12 mouse cellular contexts compared by ENCODE assay signal in the genomic region with DNA sequence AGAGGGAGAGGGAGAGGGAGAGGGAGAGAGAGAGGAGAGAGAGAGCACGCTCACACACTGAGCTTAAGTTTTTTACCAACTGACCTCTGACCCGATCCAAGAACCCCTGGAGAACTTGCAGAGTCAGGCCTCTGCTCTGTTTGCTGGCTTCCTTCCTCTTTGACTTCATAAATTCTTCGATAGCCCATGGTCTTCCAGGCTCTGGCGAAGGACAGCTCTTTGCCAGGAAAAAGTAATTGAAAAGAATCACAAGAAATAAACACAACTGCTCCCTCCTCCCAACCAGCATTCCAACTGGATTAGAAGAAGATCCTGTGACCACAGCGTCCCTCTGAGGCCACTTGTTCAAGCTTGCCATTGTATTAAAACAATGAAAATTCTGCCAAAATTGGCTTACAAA.
DNase-seq lines count a peak whose midpoint lies in the region; ATAC-seq and TF ChIP-seq lines count a peak whose summit lies in the region.
"Had no signal": no experiment of that assay in that cellular context is flagged by ENCODE, and none has a peak within 500 bp of the region (broad histone marks: within the 10 kb centered on the region; RNA-seq: fewer than 3 reads in every experiment).

No protein-coding gene starts in this region.

- 0 out of 2 replicates have a peak, but pooled peaks cover 11% of the 10 kb centered on the region for H3K4me1 ChIP-seq in forebrain, postnatal 0 days (ENCODE audit: insufficient read depth)
- H3K4me1 ChIP-seq in forebrain, embryonic 13.5 days: peaks cover 30% of the 10 kb centered on the region
- no peaks in the 10 kb centered on the region for H3K4me1 ChIP-seq in kidney, adult 2 months (ENCODE audit: control insufficient read depth, insufficient read depth, low read length)
- H3K4me1 ChIP-seq: liver, embryonic 15.5 days had no signal

- no peaks in the 10 kb centered on the region for H3K36me3 ChIP-seq in forebrain, postnatal 0 days (ENCODE audit: insufficient read depth)
- no peaks in the 10 kb centered on the region for H3K36me3 ChIP-seq in forebrain, embryonic 13.5 days (ENCODE audit: poor library complexity, severe bottlenecking)
- no peaks in the 10 kb centered on the region for H3K36me3 ChIP-seq in kidney, adult 2 months (ENCODE audit: control insufficient read depth, insufficient read depth, low read length)
- H3K36me3 ChIP-seq: forebrain, embryonic 12.5 days; G1E; heart, embryonic 10.5 days; liver, embryonic 15.5 days had no signal

- ATAC-seq in forebrain, postnatal 0 days: no peak
- no peak for ATAC-seq in forebrain, embryonic 13.5 days

- no peak overlapping the region for H3K9ac ChIP-seq in forebrain, postnatal 0 days
- no peak overlapping the region for H3K9ac ChIP-seq in forebrain, embryonic 13.5 days
- H3K9ac ChIP-seq: forebrain, embryonic 12.5 days; liver, embryonic 15.5 days had no signal

- 0 out of 2 replicates have a peak, but pooled peaks have one; percentile 17 for TF ChIP-seq CTCF in forebrain, postnatal 0 days (IDR thresholded peaks at IDR 0.05; ENCODE audit: low read depth)
- 0 out of 2 replicates have a peak, but pooled peaks have one; percentile 21 for TF ChIP-seq CTCF in kidney, adult 2 months (conservative IDR thresholded peaks at IDR 0.05; ENCODE audit: insufficient read depth, insufficient read length, low read depth, low read length)

- peak; percentile 20 for DNase-seq in forebrain, postnatal 0 days
- peak; percentile 53 for DNase-seq in kidney, adult 2 months
- DNase-seq in kidney, postnatal 4 days: no peak
- peak; percentile 6 for DNase-seq in 3T3-L1 (ENCODE audit: low read depth, low spot score)
- peak; percentile 42 for DNase-seq in kidney, postnatal 10 days
- no peak for DNase-seq in urinary bladder, adult 2 months (ENCODE audit: low spot score)
- DNase-seq in urinary bladder, postnatal 25 days (ENCODE audit: low spot score): no peak

- 17% methylated on average over 5 of the region's 5 CpGs for WGBS in forebrain, postnatal 0 days
- WGBS in forebrain, embryonic 13.5 days: 12% methylated on average over 5 of the region's 5 CpGs
- WGBS in kidney, adult 2 months: 26% methylated on average over 5 of the region's 5 CpGs

- H3K4me3 ChIP-seq in forebrain, postnatal 0 days (ENCODE audit: low read depth, low read length): no peak overlapping the region
- H3K4me3 ChIP-seq in forebrain, embryonic 13.5 days: no peak overlapping the region
- no peak overlapping the region for H3K4me3 ChIP-seq in kidney, adult 2 months (ENCODE audit: insufficient read depth, low read depth, low read length)
- H3K4me3 ChIP-seq: forebrain, embryonic 12.5 days; heart, embryonic 10.5 days; liver, embryonic 15.5 days had no signal

- H3K27ac ChIP-seq in forebrain, postnatal 0 days (ENCODE audit: low read depth, low read length): no peak overlapping the region
- no peak overlapping the region for H3K27ac ChIP-seq in forebrain, embryonic 13.5 days
- no peak overlapping the region for H3K27ac ChIP-seq in kidney, adult 2 months (ENCODE audit: insufficient read depth, low read depth, low read length)
- H3K27ac ChIP-seq: forebrain, embryonic 12.5 days; heart, embryonic 10.5 days; liver, embryonic 15.5 days had no signal

- H3K9me3 ChIP-seq in forebrain, postnatal 0 days (ENCODE audit: low read length): no peaks in the 10 kb centered on the region
- H3K9me3 ChIP-seq in forebrain, embryonic 13.5 days (replicated peaks): no peaks in the 10 kb centered on the region
- H3K9me3 ChIP-seq: forebrain, embryonic 12.5 days; heart, embryonic 10.5 days; liver, embryonic 15.5 days had no signal

- H3K4me2 ChIP-seq in forebrain, postnatal 0 days (ENCODE audit: low read depth): no peak overlapping the region
- no peak overlapping the region for H3K4me2 ChIP-seq in forebrain, embryonic 13.5 days
- H3K4me2 ChIP-seq: forebrain, embryonic 12.5 days; liver, embryonic 15.5 days had no signal

- no peak for TF ChIP-seq POLR2A in kidney, adult 2 months (IDR thresholded peaks at IDR 0.05; ENCODE audit: low read depth, low read length)

- H3K27me3 ChIP-seq in forebrain, postnatal 0 days (ENCODE audit: insufficient read depth, low read length): no peaks in the 10 kb centered on the region
- peaks cover 6% of the 10 kb centered on the region; the same call in 1 of the 2 replicates for H3K27me3 ChIP-seq in forebrain, embryonic 13.5 days
- H3K27me3 ChIP-seq in kidney, adult 2 months (replicated peaks; ENCODE audit: control insufficient read depth, insufficient read depth, low read length): no peaks in the 10 kb centered on the region
- H3K27me3 ChIP-seq: liver, embryonic 15.5 days had no signal

Comparison
In these comparisons a context has a peak if more than half of its experiments do, and no peak if none do; other contexts are left out.
1. DNase-seq: peak in forebrain, postnatal 0 days (single experiment), kidney, adult 2 months (single experiment), 3T3-L1 (single experiment) and kidney, postnatal 10 days (single experiment); none in kidney, postnatal 4 days (0 of 2), urinary bladder, adult 2 months (single experiment) and urinary bladder, postnatal 25 days (single experiment).